Mouse (Mus musculus): ENCODE measurements around the gene Sfxn5. TPM values are rescaled to one million over a fixed set of nuclear protein-coding genes. Genes with fewer than 3 reads are reported as not detected.
A peak's percentile ranks its signal among the peaks of the same experiment; 100 is the strongest.

Gene Sfxn5
- total RNA-seq, 2 experiments from 2014 or later = 164 to 165 TPM

- no peak for DNase-seq
These were observed 31.2 kb upstream of the Sfxn5 start for GRCm38 (mm10) chr6:85364439-85364838.

GRCm38 (mm10) chr6:85363906-85364260 lies 30.7 kb upstream of the Sfxn5 start:
- DNase-seq = no peak

GRCm38 (mm10) chr6:85363231-85363905 lies 30.1 kb upstream of the Sfxn5 start:
- no peak for DNase-seq

GRCm38 (mm10) chr6:85362610-85363009 lies 29.4 kb upstream of the Sfxn5 start:
- no peak for DNase-seq

- DNase-seq = no peak
These were observed 27.1 kb upstream of the Sfxn5 start for GRCm38 (mm10) chr6:85360311-85360710.

- no peak for DNase-seq
These were observed 25.7 kb upstream of the Sfxn5 start for GRCm38 (mm10) chr6:85358877-85359276.

- no peak for DNase-seq
These were observed 23.7 kb upstream of the Sfxn5 start for GRCm38 (mm10) chr6:85356682-85357465.

- DNase-seq = no peak
These were observed 22.5 kb upstream of the Sfxn5 start for GRCm38 (mm10) chr6:85355753-85356152.

GRCm38 (mm10) chr6:85354709-85355108 lies 21.5 kb upstream of the Sfxn5 start:
- DNase-seq = no peak

GRCm38 (mm10) chr6:85353706-85354105 lies 20.5 kb upstream of the Sfxn5 start:
- DNase-seq = no peak

- DNase-seq = no peak
These were observed 16.9 kb upstream of the Sfxn5 start for GRCm38 (mm10) chr6:85350157-85350556.

- DNase-seq = peak in 1 of 2 experiments; percentile 42
These were observed 16.0 kb upstream of the Sfxn5 start for GRCm38 (mm10) chr6:85349246-85349645.

- no peak for DNase-seq
These were observed 14.9 kb upstream of the Sfxn5 start for GRCm38 (mm10) chr6:85348133-85348532.

- DNase-seq = peak; percentile 78 to 80
These were observed 12.9 kb upstream of the Sfxn5 start for GRCm38 (mm10) chr6:85346028-85346634.

- DNase-seq = no peak
These were observed 11.7 kb upstream of the Sfxn5 start for GRCm38 (mm10) chr6:85344929-85345328.

GRCm38 (mm10) chr6:85343027-85343426 lies 9.8 kb upstream of the Sfxn5 start:
- no peak for DNase-seq

GRCm38 (mm10) chr6:85341814-85342501 lies 8.7 kb upstream of the Sfxn5 start:
- DNase-seq = no peak

- DNase-seq = no peak
These were observed 7.0 kb upstream of the Sfxn5 start for GRCm38 (mm10) chr6:85340184-85340583.

- DNase-seq = no peak
These were observed 6.2 kb upstream of the Sfxn5 start for GRCm38 (mm10) chr6:85339273-85339901.

- no peak for DNase-seq
These were observed 3.7 kb upstream of the Sfxn5 start for GRCm38 (mm10) chr6:85336944-85337343.

GRCm38 (mm10) chr6:85335352-85335751 lies 2.1 kb upstream of the Sfxn5 start:
- DNase-seq = no peak

- no peak for DNase-seq
These were observed 1.6 kb upstream of the Sfxn5 start for GRCm38 (mm10) chr6:85334851-85335250.

- DNase-seq = no peak
These were observed 1.0 kb upstream of the Sfxn5 start for GRCm38 (mm10) chr6:85334251-85334650.

Measured in layer of hippocampus, postnatal 36 days (tissue).